Mouse (Mus musculus) mesoderm, embryonic 11.5 days (tissue): ENCODE results near the gene Clk2.

Experiments used
- DNase-seq: peaks from one replicate; pipeline ENCODE4 v3.0.0-alpha.2; 2012; ENCODE audit warnings: low read depth, low spot score

The Clk2 gene

DNA sequence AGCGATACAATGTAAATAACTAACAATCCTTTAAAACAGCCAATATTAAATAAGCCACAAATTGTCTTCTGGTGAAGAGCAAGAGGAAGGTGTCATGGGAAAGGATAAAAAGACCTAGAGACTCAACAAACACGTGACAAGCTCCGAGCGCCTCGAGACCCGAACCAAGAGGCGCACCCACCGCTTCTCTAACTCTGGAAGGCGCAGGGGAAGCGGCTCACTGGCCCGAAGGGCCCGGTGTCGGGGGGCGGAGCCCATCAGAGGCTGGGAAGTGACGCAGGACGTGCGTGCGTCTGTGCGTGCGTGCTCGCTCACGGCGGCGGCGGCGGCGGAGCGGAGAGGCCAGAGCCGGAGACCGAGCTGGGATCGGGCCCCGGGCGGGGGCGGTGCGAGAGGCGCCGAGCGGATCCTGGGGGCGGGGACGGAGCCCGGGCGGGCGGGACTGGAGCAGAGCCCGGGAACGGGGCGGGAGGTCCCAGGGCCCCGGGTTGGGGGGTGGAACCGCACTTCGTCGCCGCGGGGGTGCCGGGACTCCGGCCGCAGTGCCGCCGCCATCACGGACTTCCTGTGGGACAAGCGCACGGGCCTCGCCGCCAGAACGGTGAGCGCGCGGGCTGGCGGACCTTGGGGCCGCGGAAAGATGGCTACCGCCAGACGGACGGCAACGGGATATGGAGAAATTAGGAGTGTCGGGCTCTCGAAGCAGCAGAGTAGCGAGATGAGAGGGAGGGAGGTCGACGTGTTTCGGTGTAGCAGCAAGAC is at the start of gene Clk2:
TSS of gene Clk2 (plus strand) at position 290 of the 762 bp plus-strand sequence.
- peak; percentile 94 for DNase-seq

DNA sequence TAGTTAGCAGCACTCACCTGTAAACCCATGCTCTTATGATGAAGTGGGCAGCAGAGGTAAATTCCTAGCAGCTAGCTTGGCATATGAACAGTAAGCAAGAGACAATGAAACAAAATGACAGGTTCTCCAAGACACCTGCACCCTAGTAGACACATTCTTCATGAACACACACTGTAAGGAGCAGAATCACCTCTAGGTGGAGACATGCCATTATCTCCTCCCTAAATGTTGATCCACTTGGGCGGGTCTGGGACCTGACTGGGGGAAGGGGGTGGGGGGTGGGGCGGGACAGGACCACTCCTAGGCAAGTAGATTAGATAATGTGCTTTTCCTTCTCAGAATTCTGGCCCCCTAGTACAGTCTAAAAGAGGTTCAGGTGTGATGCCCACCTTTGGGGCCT is 49.1 kb upstream of the Clk2 start:
- peak; percentile 30 for DNase-seq

DNA sequence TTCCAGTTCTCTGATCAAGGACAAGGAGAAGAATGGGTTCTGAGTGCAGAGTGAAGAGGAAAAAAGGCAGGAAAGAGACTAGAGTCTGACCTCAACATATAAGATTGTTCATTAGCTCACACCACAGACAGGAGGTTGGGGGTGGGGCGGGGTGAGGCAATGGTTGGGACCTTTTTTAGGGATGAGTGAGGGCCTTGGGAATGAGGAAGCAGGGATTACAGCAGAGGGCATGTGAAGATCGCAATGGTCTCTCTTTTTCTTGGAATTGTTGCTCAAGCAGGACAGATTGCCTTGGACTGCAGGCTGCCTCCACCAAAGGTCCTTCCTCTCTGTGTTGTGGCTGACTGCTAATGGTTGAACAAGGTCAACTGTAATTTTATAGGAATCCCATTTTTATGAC is 41.3 kb upstream of the Clk2 start:
- DNase-seq: no peak

DNA sequence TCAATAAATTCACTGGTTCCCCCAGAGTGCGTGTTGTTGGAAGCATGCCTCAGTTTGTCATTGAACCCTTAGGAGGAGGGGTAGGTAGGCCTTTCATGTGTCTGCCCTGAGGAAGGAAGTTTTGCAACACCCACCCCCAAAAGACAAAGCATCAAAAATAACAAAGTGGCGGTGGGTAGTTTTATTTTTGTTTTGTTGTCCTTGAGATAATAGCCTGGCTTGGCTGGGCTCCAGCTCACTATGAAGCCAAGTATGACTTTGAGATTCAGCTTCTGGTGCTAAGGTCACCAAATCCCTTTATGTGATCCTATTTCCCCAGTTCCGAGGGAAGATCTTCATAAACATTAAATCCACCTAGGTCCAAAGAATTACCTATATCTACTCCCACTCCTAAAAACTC is 40.4 kb upstream of the Clk2 start:
- no peak for DNase-seq

DNA sequence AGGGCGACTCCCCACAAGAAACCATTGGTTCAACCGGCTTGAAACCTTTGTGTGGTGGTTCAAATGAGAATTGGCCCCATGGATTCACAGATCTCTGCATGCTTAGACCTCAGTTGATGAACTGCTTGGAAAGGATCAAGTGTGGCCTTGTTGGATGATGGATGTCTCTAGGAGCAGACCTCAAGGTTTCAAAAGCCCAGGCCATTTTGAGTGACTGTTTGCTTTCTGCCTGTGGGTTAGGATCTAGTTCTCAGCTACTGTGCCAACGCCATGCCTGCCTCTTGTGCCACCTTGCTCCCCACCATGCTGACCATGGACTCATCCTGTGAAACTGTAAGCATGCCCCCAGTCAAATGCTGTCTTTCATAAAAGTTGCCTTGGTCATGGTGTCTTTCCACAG is 38.6 kb upstream of the Clk2 start:
- no peak for DNase-seq

DNA sequence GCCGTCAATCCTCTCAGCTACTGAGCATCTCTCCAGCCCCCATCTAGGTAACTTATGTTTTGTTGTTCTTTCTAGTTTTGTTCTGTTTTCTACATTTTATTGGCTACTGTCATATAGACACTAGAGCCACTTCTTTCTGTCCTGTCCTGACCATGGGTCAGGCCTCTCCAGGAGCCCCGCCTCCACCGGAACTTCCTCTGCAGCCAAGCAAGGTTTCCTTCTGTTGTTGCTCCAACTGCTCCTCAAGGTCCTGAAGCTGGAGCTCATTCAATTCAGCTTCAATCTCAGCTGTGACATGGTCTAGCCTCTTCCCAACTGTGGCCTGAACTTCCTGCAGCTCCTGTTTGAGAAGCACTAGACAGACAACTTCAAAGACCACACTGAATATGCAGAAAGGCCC is 34.7 kb upstream of the Clk2 start:
- DNase-seq: no peak

DNA sequence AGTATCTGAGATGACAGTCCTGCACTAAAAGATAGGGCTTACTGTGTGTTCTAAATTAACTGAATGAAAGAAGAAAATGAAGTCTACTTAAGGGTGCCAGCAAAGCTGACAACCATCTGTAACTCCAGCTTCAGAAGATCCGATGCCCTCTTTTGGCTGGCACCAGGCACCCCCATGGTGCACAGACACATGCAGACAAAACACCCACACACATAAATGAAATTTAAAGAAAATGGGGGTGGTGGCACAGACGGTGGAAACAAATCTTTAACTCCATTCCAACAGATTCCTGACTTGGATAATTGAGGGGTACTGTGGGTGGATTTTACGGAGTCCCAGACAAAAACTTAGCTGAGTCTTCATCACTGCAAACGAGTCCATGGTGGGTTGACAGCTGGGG is 32.8 kb upstream of the Clk2 start:
- no peak for DNase-seq

DNA sequence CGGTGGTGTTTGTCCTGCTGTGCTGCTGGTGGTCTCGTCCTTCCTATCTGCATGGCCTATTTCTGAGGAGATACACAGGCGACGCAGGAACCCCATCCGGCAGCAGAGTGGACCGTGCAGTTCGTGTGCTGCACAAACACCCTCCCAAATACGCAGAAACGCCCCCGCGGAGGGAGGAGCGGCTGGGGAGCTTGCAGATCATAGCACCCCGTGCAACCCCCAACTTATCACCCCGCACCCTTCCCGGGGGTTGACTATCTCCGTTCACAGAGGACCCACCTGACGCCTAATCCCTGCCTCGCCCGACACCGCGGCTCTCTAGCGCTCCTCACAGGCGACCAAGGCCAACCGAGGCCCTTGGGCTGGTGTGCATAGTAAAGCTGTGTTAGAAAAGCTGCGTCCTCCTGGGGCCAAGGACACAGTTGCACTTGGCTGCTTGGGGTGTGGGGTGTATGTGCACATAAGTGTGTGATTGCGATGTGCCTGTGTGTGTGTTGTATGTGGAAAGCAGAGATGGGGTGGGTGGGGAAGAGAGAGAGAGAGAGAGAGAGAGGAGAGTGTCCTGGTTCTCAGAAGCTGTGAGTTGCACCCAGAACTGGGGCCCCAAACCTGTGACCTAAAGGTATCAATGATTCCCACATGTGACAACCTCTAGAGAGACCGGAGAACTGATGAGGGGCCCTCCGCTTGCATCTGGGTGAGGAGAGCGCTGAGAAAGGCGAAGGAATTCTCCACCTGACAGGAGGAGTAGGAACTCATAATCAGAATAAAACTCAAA is 32.1 kb upstream of the Clk2 start:
- peak; percentile 23 for DNase-seq

DNA sequence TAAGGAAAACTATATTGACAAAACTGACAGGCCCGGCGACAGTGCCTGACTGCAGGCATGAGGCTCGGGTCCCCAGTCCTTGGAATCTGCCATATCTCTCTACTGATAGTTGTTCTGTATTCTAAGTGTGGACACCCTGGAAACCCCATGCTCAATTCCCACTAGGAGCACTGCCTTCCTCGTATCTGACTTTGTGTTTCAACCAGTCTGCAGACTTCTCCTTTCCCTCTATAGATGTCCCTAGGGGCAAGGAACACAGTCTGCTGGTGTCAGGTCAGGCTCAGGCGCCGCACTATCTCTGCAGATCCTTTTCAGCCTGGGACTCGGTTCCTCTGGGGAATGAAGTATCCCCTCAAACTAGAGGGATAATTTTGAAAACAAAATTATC is 31.5 kb upstream of the Clk2 start:
- DNase-seq: no peak

DNA sequence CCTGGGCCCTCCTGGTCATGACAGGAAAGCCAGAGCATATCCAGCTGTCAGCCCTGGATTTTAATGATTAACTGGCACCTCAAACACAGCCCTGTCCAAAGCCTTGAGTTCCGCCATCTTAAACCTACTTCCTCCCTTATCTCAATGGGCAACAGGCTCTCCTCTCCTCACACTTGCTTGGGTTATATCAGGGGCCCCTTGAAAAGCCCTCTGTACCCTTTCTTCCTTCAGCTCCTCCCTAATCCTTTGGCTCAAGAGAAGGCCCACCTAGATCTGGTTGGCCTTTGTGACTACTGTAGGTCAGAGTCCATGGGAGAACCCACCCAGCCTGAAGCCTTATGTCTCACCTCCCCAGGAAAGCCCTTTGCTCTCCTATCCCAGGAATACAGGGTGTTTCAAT is 30.8 kb upstream of the Clk2 start:
- no peak for DNase-seq

DNA sequence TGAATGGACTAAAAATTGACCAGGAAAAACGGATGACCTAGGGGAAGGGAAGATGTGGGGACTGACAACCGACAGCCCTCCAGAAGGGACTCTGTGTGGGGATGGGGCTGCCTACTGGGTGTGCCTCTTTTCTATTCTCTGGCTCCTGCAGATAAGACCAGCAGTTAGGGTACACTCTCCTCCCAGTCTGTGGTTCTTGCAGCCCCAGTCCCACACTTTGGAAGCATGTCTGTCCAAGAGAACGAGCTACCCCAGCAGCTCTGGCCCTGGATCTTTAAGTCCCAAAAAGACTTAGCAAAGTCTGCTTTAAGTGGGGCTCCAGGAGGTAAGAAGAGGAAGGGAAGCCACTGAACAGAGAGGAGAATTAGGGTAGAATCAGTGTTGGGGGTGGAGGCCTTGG is 28.6 kb upstream of the Clk2 start, which contains the start of gene Pklr:
TSS of gene Pklr (plus strand) at position 185 of the 400 bp plus-strand sequence.
- no peak for DNase-seq

DNA sequence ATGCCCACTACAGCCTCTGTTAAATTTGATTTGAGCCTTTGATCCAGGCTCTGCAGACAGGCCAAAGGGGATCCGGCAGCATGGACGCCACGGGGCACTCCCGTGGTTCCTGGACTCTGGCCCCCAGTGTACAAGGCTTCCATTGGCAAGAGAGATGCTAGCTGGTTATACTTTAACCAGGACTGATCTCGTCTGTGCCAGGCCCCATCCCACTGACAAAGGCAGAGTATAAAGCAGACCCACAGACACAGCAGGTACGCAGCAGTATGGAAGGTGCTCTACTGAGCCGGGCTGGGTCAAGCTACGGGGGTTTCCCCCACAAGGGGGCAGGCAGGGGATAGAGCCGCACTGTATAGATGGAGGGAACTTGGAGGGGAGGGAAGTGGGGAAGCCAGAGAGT is 28.2 kb upstream of the Clk2 start:
- DNase-seq: no peak

DNA sequence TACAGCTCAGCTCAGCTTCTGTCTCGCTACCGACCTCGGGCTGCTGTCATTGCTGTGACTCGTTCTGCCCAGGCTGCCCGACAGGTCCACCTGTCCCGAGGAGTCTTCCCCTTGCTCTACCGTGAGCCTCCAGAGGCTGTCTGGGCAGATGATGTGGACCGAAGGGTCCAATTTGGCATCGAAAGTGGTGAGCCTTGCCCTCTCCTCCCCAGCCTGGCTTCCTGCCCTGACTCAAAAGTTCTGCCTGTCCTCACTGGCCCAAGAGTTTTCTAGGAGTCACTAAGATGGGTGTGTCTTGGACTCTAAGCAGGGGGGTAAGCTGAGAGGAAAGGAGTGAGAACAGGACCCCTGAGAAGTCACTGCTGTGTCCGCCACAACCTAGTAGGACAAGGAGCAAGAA is 19.8 kb upstream of the Clk2 start:
- no peak for DNase-seq

DNA sequence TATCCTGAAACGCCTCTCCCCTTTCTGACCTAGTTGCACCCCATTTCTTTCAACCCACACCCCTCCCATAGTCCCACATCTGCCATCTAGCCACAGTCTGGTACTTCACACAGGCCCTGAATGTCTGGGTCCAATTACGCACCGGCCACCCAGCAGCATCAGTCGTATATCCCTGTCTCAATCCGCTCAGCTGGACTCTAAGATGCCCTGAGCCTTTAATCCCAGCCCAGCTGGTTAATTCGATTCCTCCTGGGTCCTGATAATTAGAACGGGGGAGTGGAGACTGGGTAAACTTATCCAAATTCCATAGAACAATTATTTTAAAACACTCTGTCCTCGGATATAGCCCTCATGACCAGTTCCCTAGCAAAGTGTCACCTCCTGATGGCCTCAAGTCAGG is 19.0 kb upstream of the Clk2 start:
- no peak for DNase-seq

DNA sequence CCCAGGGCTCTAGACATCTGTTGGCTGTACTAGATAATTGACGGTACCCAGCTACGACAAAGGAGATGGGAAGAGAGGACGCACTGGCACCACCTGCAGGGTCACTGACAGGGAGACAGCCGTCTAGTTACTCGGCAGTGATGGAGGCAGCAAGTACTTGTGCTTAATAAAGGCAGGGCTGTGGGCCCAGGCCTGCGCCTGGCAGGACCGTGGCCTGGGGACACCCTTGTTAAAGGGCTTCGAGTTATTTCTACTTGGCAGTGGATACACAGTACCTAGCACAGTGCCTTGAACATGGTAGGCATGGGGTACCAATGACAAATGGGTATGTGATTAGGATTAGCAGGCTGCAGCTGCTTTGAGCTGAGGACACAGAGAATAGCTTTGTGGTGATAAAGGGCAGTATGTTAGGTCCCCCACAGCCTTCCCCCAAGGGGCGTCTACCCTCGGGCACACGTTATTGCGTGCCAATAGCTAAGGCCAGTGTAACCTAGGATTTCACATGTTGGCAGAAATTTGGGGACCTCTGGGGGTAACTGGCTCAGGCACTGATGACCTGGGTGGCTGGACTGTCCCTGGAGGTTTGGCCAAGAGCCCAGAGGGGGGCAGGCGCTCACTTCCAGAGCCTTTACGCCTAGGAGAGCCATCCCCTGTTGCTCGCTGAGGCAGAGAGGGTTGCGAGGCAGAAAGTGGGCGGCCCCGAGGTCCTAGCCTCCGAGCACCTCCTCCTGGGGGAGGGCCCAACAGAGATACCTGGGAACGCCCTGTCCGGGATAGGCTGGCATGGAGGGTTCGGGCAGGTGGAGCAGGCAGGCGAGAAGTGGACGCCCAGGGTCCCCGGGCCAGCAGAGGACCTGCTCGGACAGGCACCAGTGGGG is 17.3 kb upstream of the Clk2 start:
- DNase-seq: no peak

DNA sequence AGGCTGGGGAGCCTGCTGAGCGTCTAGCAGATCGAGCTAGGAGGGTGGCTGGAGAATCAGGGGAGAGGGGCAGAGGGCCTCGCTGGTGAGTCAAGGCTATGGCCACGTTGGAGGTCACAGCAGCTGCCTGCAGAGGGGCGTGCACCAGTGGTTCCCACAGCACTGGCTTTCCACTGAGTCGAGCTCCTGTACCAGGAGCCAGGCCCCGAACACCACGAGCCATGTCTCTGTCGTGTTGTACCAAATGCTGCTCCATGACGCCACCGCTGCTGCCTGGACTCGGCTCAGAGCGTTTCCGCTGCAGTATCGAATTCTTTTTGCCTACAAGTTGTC is 16.6 kb upstream of the Clk2 start:
- no peak for DNase-seq

DNA sequence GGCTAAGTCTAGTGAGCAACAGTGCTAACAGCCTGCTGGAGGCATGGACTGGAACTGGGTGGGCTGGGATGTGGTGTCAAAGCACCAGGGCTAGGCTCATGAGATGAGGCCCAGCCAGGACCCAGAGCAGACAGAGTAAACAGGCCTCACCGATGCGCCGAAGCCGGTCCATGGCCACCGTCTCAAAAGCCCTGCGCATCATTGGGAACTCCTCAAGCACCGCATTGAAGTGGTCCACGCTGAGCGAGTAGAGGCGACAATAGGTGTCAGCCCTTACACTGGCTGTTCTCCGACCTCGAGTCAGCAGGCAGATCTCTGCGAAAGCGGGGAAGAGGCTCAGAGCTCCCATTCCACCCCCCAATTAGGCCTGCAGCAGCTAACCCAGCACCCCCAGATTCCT is 16.0 kb upstream of the Clk2 start:
- no peak for DNase-seq

DNA sequence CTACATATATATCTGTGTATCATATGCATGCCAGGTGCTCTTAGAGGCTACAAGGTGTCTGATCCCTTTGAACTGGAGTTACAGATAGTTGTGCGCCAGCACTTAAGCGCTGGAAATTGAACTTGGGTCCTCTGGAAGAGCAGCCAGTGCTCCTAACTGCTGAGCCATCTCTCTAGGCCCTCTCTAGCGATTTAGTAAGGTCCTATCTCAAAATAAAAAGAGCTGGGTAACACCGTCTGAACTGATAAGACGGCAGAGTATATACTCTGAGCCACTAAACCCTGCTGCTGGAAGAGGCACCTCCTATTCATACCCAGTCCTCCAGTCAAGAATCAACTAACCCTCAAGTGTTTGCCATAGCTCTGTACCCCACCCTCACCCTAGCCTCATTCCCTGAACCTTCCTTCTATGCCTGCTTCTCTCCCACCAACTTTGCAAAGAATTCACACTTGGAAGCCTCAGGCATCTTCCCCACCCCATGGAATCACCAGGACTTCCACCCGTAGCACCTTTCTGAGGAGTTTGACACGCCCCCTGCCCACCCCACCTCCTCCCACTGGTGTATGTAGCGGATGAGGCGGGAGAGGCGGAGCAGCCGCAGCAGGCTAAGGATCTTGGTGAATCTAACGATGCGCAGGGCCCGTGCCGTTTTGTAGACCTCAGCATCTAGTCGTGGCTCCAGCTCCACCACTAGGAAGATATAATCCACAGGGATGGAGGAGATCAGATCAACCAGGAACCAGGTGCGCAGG is 12.3 kb upstream of the Clk2 start:
- DNase-seq: no peak

DNA sequence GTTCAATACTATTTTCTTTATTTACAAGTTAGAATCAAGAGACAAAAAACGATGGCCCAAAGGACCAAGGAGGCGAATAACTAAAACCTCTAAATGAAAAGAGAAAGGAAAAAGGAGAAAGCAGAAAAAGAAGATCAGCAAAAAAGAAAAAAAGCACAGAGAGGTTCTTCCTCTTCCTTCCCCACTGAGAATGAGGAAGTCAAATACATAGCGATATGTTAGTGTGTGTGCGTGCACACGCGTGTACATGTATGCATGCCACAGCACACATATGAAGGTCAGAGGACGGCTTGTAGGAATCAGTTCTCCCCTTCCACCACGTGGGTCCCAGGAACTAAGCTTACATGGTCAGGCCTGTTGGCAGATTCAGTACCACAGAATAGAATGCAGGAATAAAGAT is 7.6 kb upstream of the Clk2 start:
- no peak for DNase-seq

DNA sequence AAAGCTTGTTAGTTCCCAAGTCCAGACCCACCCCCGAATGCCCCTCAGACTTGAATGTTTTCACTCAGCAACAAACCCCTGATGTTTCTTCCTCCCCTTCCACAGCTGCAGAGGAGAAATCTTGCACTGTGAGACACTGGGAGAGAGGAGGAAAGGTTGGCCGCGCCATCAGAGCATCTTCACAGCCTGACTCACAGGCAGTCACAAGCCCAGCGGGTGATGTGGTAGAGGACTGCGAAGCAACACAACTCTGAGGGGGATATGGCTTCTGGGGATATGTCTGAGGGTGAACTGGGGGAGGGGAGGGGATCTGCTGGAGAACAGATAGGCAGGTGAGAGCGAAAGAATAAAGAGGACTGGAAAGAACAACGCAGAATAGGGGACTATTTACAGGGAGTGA is 5.9 kb upstream of the Clk2 start:
- DNase-seq: no peak

DNA sequence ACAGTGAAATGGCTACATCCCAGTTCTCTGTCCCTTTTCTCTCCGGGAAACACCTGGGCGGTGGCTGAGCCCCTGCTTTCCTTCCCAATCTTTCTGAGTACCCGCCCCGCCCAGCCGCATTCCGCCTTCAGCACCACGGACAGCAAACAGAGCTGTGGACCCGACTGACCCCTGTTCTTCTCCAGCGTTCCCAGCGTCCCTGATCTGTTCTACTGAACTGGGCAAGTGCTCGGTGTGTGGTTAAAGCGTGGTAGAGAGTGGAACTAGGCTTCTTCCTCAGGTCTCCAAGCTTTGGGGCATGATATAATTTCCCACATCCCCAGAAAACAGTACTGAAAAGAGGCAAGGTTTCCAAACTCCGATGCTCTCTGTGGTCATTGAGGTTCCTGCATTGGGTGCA is 5.4 kb upstream of the Clk2 start:
- DNase-seq: peak; percentile 75
